Mouse (Mus musculus): ENCODE measurements around the gene Cacna1h.

- TF ChIP-seq CTCF (IDR thresholded peaks at IDR 0.05; ENCODE audit: borderline replicate concordance, extremely low read depth, insufficient read depth, insufficient read length): no peak
- TF ChIP-seq POLR2A (IDR thresholded peaks at IDR 0.05; ENCODE audit: borderline replicate concordance, extremely low read depth, insufficient read depth, insufficient read length, poor library complexity, severe bottlenecking): no peak
Observed at GRCm38 (mm10) chr17:25466257-25466656, 32.7 kb upstream of the Cacna1h start.

Measured in brain, embryonic 14.5 days (tissue).